Mouse (Mus musculus) lung, embryonic 15.5 days (tissue): ENCODE measurements at regions not wholly inside any gene's neighbourhood (a gene's known extent, or its start where the extent isn't known, plus 50 kb on each side); places are given as distances from the start of the nearest gene placed in this dataset.

Experiments used
- ATAC-seq: fragments of 200-750 bp; cut with Nextera tagmentation; 2 replicates; pipeline ENCODE4 v1.8.0; 2017; ENCODE audit warnings: moderate number of reproducible peaks, borderline replicate concordance; ENCODE audit not compliant: low FRiP score, low TSS enrichment; ENCODE audit errors: extremely low read depth
- H3K27ac ChIP-seq: fragments of 300-500 bp; sonication (generic); 2 replicates; pipeline ENCODE4 v1.5.1; 2015; ENCODE audit warnings: moderate library complexity, mild to moderate bottlenecking, inconsistent platforms
- H3K27me3 ChIP-seq: fragments of 300-500 bp; sonication (generic); 2 replicates; pipeline ENCODE4 v1.6.1; 2015; ENCODE audit warnings: inconsistent platforms
- H3K36me3 ChIP-seq: fragments of 300-500 bp; sonication (generic); 2 replicates; pipeline ENCODE4 v1.6.1; 2015; ENCODE audit warnings: inconsistent platforms
- H3K4me1 ChIP-seq: fragments of 300-500 bp; sonication (generic); 2 replicates; pipeline ENCODE4 v1.6.1; 2015; ENCODE audit warnings: inconsistent platforms
- H3K4me2 ChIP-seq: fragments of 300-500 bp; sonication (generic); 2 replicates; pipeline ENCODE4 v1.6.1; 2015; ENCODE audit warnings: inconsistent platforms, mild to moderate bottlenecking, moderate library complexity
- H3K4me3 ChIP-seq: fragments of 300-500 bp; sonication (generic); 2 replicates; pipeline ENCODE4 v1.5.1; 2015; ENCODE audit warnings: mild to moderate bottlenecking, inconsistent platforms
- H3K9ac ChIP-seq: fragments of 300-500 bp; sonication (generic); 2 replicates; pipeline ENCODE4 v1.6.1; 2015; ENCODE audit warnings: inconsistent platforms
- H3K9me3 ChIP-seq: fragments of 300-500 bp; sonication (generic); 2 replicates; pipeline ENCODE4 v1.6.1; 2016; ENCODE audit warnings: inconsistent platforms
- WGBS: fragments of 180-500 bp; shearing (Covaris S2); methylation state at CpG from one replicate; pipeline ENCODE4 v1.1.7; 2015; 5-methylcytosine and 5-hydroxymethylcytosine counted together

DNA sequence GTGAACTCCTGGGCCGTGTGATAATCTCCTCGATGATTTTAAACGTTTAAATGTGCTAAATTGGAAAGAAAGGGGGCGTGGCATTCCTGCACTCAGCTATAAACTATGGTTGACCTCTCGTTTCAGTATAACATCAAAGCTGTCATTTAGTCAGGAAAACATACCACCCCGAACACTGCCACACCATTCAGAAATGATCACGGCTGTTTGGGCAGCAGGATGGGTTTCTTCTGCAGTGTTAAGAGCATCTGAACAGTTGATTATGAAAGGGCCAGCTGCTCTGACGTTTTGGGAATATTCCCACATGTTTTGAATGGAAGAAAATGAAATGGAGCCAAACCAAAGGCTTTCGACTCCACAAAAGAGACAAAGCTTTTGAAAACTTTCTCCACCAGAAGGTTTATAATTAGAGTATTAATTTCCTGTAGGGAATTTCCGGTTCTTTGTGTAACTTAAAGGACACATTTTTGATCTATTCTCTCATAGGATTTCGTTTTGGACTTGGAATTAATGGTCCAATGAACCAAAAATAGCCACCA lies 85.5 kb upstream of the Arhgap24 start:
- no peak for ATAC-seq

GRCm38 (mm10) chr5:102399006-102399405 lies 82.2 kb upstream of the Arhgap24 start:
- whole genome bisulfite sequencing: 73% methylated on average over 4 of the region's 4 CpGs
- Histone ChIP-seq H3K9ac (no peak overlapping the region), H3K9me3 (no peaks in the 10 kb centered on the region), H3K27me3 (no peaks in the 10 kb centered on the region), H3K36me3 (no peaks in the 10 kb centered on the region), H3K27ac (no peak overlapping the region), H3K4me3 (no peak overlapping the region), H3K4me1 (0 out of 2 replicates have a peak, but pooled peaks cover 9% of the 10 kb centered on the region), H3K4me2 (no peak overlapping the region)
- ATAC-seq: no peak

More for the DNA sequence above, 85.5 kb upstream of the Arhgap24 start:
- no peak overlapping the region for H3K4me3 ChIP-seq
- no peaks in the 10 kb centered on the region for H3K9me3 ChIP-seq
- 0 out of 2 replicates have a peak, but pooled peaks cover 9% of the 10 kb centered on the region for H3K4me1 ChIP-seq
- 32% methylated on average over 11 of the region's 11 CpGs for WGBS
- no peaks in the 10 kb centered on the region for H3K27me3 ChIP-seq
- no peaks in the 10 kb centered on the region for H3K36me3 ChIP-seq
- H3K9ac ChIP-seq: no peak overlapping the region
- H3K27ac ChIP-seq: no peak overlapping the region
- H3K4me2 ChIP-seq: no peak overlapping the region

- Histone ChIP-seq H3K4me2 (no peak overlapping the region), H3K4me3 (no peak overlapping the region), H3K27me3 (no peaks in the 10 kb centered on the region), H3K27ac (no peak overlapping the region), H3K9ac (no peak overlapping the region), H3K4me1 (no peaks in the 10 kb centered on the region), H3K9me3 (no peaks in the 10 kb centered on the region), H3K36me3 (no peaks in the 10 kb centered on the region)
- ATAC-seq: no peak
- WGBS: 70% methylated on average over 5 of the region's 5 CpGs
Measured at GRCm38 (mm10) chr5:102417642-102418041, 63.5 kb upstream of the Arhgap24 start.

- 29% methylated on average over 1 of the region's 1 CpGs for WGBS
- Histone ChIP-seq H3K9ac (no peak overlapping the region), H3K4me2 (no peak overlapping the region), H3K4me1 (no peaks in the 10 kb centered on the region), H3K27ac (no peak overlapping the region), H3K4me3 (no peak overlapping the region), H3K9me3 (no peaks in the 10 kb centered on the region), H3K36me3 (no peaks in the 10 kb centered on the region), H3K27me3 (no peaks in the 10 kb centered on the region)
- ATAC-seq: no peak
Measured at GRCm38 (mm10) chr5:102419089-102419488, 62.1 kb upstream of the Arhgap24 start.

DNA sequence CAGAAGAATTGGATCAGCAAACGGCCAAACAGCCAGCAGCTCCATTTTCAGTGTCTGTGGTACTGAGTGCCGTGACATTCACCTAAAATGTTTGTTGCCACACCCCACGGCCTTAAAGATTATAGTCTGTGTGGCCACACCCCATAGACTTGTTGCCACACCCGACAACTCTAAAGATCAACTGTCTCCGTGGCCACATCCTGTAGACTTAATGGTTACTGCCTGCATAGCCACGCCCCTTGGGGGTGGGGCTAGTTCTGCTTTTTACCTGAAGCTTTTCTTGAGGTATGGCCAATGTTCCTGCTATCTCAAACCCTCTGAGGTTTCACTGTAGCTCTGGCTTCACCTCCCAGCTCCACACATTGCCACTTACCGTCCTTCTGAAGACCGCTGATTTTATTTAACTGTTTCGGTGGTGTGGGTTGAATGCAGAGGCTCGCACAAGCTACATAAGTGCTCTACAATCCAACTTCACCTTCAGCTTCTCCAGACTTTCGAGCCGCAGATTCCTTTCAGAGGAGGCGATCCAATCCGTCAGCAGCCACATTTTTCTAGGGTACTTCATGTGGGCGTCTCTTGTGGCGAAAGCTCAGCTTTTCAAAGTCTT lies 56.5 kb upstream of the Arhgap24 start:
- Histone ChIP-seq H3K36me3 (no peaks in the 10 kb centered on the region), H3K27me3 (no peaks in the 10 kb centered on the region), H3K9ac (no peak overlapping the region), H3K27ac (peak overlapping the region; percentile 12; the same call in 1 of the 2 replicates), H3K9me3 (no peaks in the 10 kb centered on the region), H3K4me1 (peaks cover 3% of the 10 kb centered on the region; the same call in 1 of the 2 replicates), H3K4me3 (no peak overlapping the region), H3K4me2 (no peak overlapping the region)
- 76% methylated on average over 16 of the region's 16 CpGs for WGBS
- no peak for ATAC-seq

GRCm38 (mm10) chr5:102428310-102428709 lies 52.9 kb upstream of the Arhgap24 start:
- no peak overlapping the region for H3K4me3 ChIP-seq
- H3K27me3 ChIP-seq: no peaks in the 10 kb centered on the region
- no peak overlapping the region for H3K27ac ChIP-seq
- H3K9ac ChIP-seq: no peak overlapping the region
- no peaks in the 10 kb centered on the region for H3K36me3 ChIP-seq
- peaks cover 3% of the 10 kb centered on the region; the same call in 1 of the 2 replicates for H3K4me1 ChIP-seq
- H3K4me2 ChIP-seq: no peak overlapping the region
- no peaks in the 10 kb centered on the region for H3K9me3 ChIP-seq
- no peak for ATAC-seq
- WGBS: 48% methylated on average over 3 of the region's 3 CpGs
